Mouse (Mus musculus): Measurements from ENCODE around the gene Trpc5.

GRCm38 (mm10) chrX:144652196-144652595 lies 35.8 kb downstream of the Trpc5 start:
- TF ChIP-seq POLR2A (IDR thresholded peaks at IDR 0.05; ENCODE audit: low read depth, low read length) (no peak), CTCF (IDR thresholded peaks at IDR 0.05; ENCODE audit: borderline replicate concordance, insufficient read depth, low read length) (no peak)
